Mouse (Mus musculus): ENCODE measurements at regions not wholly inside any gene's neighbourhood (a gene's known extent, or its start where the extent isn't known, plus 50 kb on each side); places are given as distances from the start of the nearest gene placed in this dataset.

DNA sequence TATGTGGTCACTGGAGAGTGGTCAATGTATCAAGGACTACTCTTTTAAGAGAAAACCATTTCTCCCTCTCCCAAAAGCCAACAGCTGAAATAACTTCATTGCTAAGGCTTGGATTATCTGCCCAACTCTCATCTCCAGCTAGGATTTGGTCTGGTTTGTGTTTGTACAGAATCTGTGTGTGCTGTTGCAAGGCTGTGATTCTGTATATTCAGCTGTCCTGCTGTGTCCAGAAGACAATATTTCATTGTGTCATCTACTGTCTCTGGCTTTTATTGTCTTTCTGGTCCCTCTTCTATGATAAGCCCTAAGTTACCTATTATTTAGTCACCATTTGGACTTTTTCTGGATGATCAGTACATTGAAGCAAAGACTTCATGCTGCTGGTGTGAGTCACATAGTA lies 110.9 kb downstream of the Cenpc1 start:
- no peak for DNase-seq

GRCm38 (mm10) chr5:85936667-85937314 lies 128.6 kb downstream of the Cenpc1 start:
- peak; percentile 42 for DNase-seq

DNA sequence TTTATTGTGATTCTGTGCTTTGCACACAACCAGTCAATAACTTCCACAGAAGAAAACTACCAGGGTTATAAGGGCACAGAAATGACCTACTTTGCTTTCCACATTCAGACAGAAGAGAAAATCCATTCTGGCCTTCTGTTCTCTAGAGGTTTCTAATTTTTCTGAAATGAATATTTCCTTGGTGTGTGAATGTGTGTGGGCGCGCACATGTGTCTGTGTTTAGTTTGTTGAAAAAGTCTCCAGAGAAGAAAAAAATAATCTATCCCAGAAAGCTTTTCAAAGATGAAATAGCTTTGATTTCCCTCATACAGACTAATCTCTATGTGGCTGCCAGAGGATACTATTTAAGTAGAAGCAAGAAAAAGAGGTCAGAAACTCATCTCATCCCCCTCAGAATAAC lies 147.1 kb downstream of the Cenpc1 start:
- DNase-seq, result no peak

- no peak for DNase-seq
Observed at GRCm38 (mm10) chr5:85915000-85915399, 150.4 kb downstream of the Cenpc1 start.

DNA sequence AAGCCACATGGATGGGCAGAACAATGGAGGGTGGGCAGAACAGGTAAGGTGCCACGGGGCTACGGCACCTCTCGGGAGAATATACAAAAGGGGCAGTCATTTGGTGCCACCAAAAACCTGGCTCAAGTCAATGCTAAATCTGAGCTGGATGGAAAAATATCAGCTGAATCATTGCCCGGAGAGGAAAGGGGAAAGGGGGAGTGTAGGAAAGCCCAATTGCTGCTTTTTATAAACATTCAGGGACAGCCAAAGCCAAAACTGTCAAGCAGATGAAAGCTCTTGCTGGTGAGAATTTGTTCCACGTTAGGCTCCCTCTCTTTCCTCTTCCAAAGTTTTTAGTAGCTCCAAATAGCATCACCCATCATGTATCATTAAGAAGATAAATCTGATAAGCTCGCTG lies 168.9 kb downstream of the Cenpc1 start:
- no peak for DNase-seq

DNA sequence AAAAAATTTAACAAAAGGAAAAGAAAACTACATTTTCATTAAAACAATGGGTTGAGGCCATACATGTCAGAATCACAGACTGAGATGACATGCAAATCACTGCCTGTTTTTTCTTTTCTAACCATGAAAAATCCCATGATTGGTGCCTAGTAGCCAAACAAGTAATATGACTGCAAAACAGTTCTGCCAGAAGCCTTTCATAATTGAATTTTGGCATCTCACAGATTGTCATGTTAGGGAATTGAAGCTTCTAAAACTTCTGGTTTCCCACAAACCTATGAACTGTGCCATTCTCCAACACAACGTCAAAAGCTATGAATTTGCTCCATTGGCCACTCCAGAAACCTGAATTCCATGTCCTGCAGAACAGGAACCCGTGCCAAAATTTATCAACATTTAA lies 169.6 kb downstream of the Cenpc1 start:
- no peak for DNase-seq

- DNase-seq, result no peak
Observed at GRCm38 (mm10) chr5:85870311-85870710, 195.1 kb downstream of the Cenpc1 start.

GRCm38 (mm10) chr5:85832556-85832955 lies 232.8 kb downstream of the Cenpc1 start:
- DNase-seq, result no peak

GRCm38 (mm10) chr5:85795531-85796197 lies 269.7 kb downstream of the Cenpc1 start:
- DNase-seq, result no peak

- no peak for DNase-seq
Observed at GRCm38 (mm10) chr5:85793148-85793547, 272.2 kb downstream of the Cenpc1 start.

DNA sequence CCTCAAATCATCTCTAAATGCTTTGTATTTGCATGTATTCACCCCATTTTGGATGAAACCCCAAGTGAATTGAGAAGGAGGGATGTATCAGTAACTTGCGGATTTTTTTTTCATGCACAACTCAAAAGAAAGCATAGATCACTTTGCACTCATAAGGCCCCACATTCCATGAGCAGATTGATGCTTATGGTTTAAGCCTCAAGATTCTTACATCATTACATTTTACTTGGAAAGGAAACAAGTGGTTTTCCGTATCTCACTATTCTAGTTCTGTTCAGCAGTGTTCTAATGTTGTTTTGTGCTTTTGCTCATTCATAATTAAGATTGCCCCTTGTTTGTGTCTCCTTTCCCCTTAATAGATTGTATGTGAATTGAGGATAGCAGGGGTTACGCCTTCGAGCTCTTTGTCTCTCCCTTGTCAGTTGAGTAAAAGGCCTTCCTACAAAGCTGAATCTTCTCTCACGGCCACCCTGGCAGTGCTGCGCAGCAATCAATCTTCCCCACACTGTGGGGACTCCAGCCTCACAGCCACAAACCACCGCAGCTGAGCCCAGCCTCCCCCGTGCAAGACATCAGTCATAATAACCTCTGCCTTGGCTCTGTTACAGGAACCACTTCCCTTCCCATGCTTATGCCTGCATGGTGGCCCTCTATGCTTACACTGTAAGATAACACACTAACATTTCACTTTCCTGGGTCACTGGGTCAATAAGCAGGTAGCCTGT lies 284.5 kb downstream of the Cenpc1 start:
- no peak for DNase-seq

- DNase-seq, result no peak
Observed at GRCm38 (mm10) chr5:85780017-85780416, 285.4 kb downstream of the Cenpc1 start.

DNA sequence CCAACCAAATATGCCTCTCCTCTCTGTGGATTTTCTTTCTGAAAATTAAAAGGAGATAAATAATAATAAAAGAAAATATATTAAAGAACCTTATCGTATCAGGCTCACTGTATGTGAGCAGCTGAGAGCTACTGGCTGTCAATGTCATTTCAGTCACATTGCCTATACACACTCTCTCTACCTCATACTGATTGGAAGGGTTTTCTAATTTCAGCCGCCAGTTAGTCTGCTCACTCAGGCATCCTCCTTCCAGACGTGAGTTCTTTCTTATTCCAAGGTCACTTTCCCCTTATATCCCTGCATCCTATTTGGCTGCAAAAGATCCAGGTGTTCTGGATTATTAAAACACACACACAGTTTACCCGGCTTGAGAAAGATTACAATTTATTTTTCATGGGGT lies 286.2 kb downstream of the Cenpc1 start:
- no peak for DNase-seq

DNA sequence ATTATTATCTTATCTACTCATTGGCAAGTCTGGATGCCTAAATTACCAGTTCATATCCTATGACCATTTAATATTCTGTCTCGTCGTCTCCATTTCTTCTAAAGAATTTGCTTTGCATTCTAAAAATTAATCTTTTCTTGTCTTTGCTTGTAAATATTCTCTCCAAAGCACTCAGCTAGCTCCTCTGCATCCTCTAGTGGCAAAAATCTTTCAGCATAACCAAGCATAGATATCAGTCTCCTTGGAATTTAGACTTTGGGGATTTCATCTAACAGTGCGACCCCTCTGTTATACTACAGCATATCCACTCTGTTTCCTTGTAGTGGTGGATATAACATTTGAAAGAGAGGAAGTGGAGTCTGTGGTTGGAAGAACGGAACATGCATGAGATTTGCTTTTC lies 292.7 kb downstream of the Cenpc1 start:
- no peak for DNase-seq

DNA sequence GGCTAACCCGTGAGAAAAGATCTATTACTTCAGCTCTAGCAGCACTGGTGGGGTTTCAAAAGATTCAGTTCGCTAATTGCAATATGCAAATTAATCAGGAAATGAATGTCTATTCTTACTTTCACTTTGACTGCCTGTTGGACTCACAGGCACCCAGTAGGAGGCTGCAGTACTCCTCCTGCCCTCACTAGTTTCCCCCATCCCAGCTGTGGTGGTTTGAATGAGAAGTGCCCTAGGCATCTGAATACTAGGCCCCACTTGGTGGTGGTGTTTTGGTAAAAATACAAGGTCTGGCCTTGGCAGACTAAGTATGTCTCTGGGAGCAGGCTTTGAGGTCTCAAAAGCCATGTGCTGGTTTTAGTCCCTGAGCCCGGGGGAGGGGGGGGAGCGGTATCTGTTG lies 293.3 kb downstream of the Cenpc1 start:
- DNase-seq, result no peak

- DNase-seq, result peak; percentile 16
Observed at GRCm38 (mm10) chr5:85767157-85767556, 298.2 kb downstream of the Cenpc1 start.

- DNase-seq, result no peak
Observed at GRCm38 (mm10) chr5:85756716-85757115, 308.7 kb downstream of the Cenpc1 start.

DNA sequence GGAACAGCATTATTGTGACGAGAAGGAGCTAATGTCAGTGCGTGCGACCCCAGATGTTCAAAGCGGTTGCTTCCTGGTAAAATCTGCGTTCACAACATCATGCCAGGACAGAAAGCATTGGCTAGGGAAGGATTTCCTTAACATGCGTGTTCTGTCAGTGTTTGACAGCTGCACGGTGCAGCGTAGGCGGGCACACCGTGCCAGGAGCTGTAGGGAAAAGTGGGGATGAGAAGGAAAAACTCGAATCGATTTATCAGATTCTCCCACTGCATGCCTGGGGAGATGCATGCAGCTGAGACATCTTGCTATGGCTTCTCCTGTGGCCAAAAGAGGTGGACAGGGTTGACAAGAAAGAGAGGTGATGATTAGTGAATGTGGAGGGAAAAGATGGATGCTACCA lies 311.2 kb downstream of the Cenpc1 start:
- DNase-seq, result no peak

GRCm38 (mm10) chr5:85753109-85753508 lies 312.3 kb downstream of the Cenpc1 start:
- no peak for DNase-seq

DNA sequence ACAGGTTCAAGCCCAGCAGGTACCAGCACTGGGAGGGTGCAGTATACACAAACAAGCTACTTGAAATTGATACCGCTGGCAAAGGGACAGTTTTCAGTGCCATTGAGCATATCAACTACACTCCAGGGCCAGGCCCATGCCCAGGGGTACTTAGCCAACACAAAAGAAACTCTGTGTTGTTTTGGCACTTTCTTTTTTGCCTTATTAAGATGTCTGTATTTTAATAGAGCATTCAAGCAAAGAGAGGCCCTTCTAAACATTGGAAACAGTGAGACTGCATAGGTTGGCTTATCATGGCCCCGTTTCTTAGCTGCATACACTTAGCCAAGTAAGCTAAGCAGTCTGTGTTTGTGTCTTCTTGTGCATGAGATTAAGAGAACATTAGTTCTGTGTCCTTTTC lies 313.7 kb downstream of the Cenpc1 start:
- DNase-seq, result no peak

- no peak for DNase-seq
Observed at GRCm38 (mm10) chr5:85750893-85751292, 314.5 kb downstream of the Cenpc1 start.

DNA sequence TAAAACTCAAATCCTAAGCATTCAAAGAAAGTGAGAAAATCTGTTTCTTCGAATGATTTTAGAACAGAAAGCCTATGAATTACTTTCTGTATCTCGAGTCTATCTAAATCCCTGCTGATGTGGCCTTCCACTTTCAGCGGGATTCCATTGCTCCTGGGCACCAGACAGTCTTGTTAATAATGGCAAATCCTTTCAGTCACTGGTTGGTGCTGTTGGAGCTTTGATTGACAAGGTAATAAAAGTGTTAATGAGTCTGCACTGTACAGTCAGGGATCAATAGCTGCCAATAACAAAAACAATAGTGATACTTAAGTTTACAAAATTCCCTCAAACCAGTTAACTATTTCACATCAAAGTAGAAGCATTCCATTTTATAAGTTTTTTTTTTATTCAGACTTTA lies 335.8 kb downstream of the Cenpc1 start:
- no peak for DNase-seq

GRCm38 (mm10) chr5:85707345-85707744 lies 358.0 kb downstream of the Cenpc1 start:
- no peak for DNase-seq

DNA sequence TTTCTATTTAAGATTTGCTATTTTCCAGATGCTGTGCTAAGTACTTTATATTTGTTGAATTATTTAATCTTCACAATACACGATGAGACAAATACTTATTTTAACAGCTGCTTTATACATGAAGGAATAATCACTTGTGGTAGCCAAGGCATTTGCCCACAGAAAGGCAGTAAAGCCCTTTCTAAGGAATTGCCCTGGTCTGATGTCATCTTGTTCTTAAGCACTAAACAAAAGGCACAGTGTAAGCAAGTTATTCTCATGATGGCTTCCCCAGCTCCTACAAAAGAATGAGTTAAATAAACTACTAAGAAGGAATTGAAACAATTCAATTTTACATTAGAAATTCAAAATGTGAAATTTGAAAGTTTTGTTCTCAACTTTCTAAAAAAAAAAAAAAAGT lies 358.8 kb downstream of the Cenpc1 start:
- no peak for DNase-seq

Measured in lung, postnatal 36 days (tissue).